Mouse (Mus musculus) olfactory bulb, adult 2 months (tissue): ENCODE results near the gene Rps6kl1.

ENCODE experiments used
- CTCF ChIP-seq: fragments of 200-500 bp; IDR thresholded peaks from 2 replicates; pipeline ENCODE4 v1.5.1; 2012; ENCODE audit warnings: low read depth, mild to moderate bottlenecking, low read length, moderate library complexity; ENCODE audit not compliant: insufficient read depth
- POLR2A ChIP-seq: fragments of 200-500 bp; IDR thresholded peaks from 2 replicates; pipeline ENCODE4 v1.6.1; 2012; ENCODE audit warnings: mild to moderate bottlenecking, low read depth, low read length, moderate library complexity; ENCODE audit not compliant: insufficient read depth

DNA sequence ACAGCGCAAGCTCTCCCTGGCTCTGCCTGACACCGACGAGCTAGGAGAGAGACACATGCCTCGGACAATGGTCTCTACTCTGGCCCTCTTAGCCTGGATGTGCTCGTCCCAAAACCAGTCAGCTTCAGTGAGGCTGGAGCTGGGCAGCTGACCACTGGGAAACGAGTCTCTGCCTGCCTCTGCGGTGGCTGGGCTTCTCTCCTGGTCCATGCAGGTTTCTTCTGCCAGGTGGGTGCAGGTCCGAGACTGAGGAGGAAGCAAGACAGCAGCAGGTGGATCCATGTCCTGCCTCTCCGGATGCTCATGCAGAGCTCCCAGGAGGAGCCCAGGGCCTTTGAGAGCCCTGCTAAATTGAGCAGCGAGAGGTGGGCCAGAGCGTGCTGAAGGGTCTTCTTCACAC lies 55.9 kb downstream of the Rps6kl1 start:
- TF ChIP-seq CTCF, result no peak
- no peak for TF ChIP-seq POLR2A
